Mouse (Mus musculus) layer of hippocampus, adult 18-20 months (tissue): ENCODE data around the gene Foxp4. TPM values are rescaled to one million over a fixed set of nuclear protein-coding genes. Genes with fewer than 3 reads are reported as not detected.

Experiments used
- total RNA-seq, 2 experiments: library from RNA; stranded (reverse); gene quantifications; 2 replicates each; pipeline ENCODE4 v1.2.3; 2021

The Foxp4 gene
- total RNA-seq, 2 experiments from 2014 or later, result 49.7 to 56.1 TPM

Other genes starting within 250 kb of the Foxp4 start
- gene Tomm6, start 236.3 kb downstream of the Foxp4 start, total RNA-seq, result 100 to 1,000 TPM; 220 to 222 TPM
- 10 to 100 TPM; 26.0 to 29.8 TPM for gene Frs3, start 235.6 kb downstream of the Foxp4 start, total RNA-seq
- 1 to 10 TPM; 4.3 to 4.7 TPM for gene Gm21981, start 230.2 kb downstream of the Foxp4 start, total RNA-seq
- 1 to 10 TPM; 2.3 to 3.4 TPM for gene Prickle4, start 229.9 kb downstream of the Foxp4 start, total RNA-seq
- not detected for gene Pgc, start 197.8 kb downstream of the Foxp4 start, total RNA-seq
- 10 to 100 TPM; 11.2 to 11.9 TPM for gene Tfeb, start 187.6 kb downstream of the Foxp4 start, total RNA-seq
- gene Mdfi, start 90.0 kb downstream of the Foxp4 start, total RNA-seq, result under 1 TPM; 0.56 to 0.57 TPM
- not detected for gene 1700122O11Rik, start 113.6 kb upstream of the Foxp4 start, total RNA-seq
- not detected for gene 1700067P10Rik, start 164.7 kb upstream of the Foxp4 start, total RNA-seq
- gene 9830107B12Rik, start 221.6 kb upstream of the Foxp4 start, total RNA-seq, result not detected
- gene A530064D06Rik, start 242.6 kb upstream of the Foxp4 start, total RNA-seq, result not detected